Mouse (Mus musculus) E14TG2a.4 (cell line): Measurements from ENCODE around the gene Tigd4.

Experiments used
- CTCF ChIP-seq: conservative IDR thresholded peaks from 2 replicates; pipeline ENCODE4 v1.5.1; 2014; ENCODE audit warnings: low read length
- NANOG ChIP-seq: IDR thresholded peaks from 2 replicates; pipeline ENCODE4 v1.6.1; 2014; ENCODE audit warnings: borderline replicate concordance, low read length, mixed read lengths
- POU5F1 ChIP-seq: IDR thresholded peaks from 2 replicates; pipeline ENCODE4 v1.6.1; 2014; ENCODE audit warnings: low read length, borderline replicate concordance

- TF ChIP-seq CTCF, result no peak
- TF ChIP-seq POU5F1, result no peak
- no peak for TF ChIP-seq NANOG
Measured at GRCm38 (mm10) chr3:84558301-84558700, 35.1 kb upstream of the Tigd4 start.
